Mouse (Mus musculus): ENCODE measurements around the gene Tk1. TPM values are rescaled to one million over a fixed set of nuclear protein-coding genes. Genes with fewer than 3 reads are reported as not detected.

The Tk1 gene
- 7.2 and 9.8 TPM in 2 replicates for polyA plus RNA-seq (2012; rRNA removed)

DNA sequence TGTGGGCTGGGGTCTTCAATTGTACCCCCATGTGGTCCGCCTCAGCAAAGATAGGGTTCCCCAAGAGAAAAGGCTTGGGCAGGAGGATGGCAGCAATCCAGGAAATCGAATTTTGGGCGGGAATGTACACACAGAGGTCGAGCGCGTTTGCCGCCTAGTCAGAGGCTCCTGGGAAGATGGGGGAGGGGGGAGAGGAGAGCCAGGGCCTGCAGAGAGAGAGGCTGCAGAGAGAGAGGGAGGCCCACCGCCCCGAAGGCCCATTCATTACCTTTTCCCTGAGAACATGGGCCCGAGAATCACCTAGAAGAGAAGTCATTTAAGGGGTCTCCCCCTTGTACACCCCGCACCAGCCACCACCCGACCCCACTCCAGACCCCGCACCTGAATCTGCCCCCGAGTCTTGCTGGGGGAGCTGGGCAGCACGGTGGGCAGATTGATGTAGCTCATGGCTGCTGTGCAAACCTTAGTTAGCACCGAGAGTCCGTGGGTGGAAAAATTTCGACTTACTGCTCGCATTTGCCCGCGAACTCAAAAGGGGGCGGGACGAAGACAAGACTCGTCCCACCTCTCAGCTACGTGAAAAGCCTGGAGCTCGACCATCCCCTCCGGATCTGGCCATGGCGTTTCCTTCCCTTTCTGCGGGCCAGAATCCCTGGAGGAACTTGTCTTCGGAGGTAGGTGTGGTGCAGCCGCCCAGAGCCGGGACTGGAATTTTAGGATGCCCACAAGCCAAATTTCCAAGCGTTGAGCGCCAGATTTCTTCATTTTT, at the start of gene Tk1, which contains the start of gene Afmid:
Gene Tk1, minus strand, starts transcription at position 760 of the 769 bp plus-strand sequence.
Gene Afmid, plus strand, starts transcription at position 592 of the 769 bp plus-strand sequence.
- DNase-seq (ENCODE audit: low read depth) = peak; percentile 96

DNA sequence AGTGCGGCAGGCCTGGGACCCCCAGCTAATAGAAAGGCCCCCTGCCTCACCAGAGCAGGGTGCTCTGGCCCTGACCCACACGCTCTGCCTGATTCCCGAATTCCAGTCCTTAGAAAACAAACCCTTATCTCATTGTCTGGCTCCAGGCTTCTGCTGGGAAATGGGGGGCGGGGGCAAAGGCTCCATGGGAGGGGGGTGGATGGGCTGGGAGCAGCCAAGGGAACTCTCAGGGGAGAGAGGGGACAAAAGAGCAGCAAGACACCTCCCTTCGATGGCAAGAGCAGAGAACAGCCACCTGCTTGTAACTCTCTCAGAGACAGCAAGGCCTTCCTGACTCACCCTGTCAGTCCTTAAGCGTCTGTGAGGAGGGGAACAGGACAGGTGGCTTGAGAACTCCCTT, 49.8 kb upstream of the Tk1 start:
- no peak for DNase-seq (ENCODE audit: low read depth)

DNA sequence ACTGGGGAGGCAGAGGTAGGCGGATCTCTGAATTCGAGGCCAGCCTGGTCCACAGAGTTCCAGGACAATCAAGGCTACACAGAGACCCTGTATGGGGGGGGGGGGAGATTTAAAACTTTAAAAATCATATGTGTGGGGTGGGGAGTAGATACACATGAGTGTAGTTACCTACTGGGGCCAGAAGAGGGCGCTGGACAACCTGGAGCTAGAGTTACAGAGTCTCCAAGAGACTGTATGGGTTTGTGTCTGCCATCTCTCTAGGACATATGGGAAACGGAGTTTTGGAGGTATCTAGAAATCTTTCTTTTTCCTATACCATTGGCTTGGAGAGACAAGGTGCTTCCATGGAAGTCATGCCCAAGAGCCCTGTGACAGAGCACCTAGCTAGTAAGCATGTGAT, 48.5 kb upstream of the Tk1 start:
- DNase-seq (ENCODE audit: low read depth) = no peak

DNA sequence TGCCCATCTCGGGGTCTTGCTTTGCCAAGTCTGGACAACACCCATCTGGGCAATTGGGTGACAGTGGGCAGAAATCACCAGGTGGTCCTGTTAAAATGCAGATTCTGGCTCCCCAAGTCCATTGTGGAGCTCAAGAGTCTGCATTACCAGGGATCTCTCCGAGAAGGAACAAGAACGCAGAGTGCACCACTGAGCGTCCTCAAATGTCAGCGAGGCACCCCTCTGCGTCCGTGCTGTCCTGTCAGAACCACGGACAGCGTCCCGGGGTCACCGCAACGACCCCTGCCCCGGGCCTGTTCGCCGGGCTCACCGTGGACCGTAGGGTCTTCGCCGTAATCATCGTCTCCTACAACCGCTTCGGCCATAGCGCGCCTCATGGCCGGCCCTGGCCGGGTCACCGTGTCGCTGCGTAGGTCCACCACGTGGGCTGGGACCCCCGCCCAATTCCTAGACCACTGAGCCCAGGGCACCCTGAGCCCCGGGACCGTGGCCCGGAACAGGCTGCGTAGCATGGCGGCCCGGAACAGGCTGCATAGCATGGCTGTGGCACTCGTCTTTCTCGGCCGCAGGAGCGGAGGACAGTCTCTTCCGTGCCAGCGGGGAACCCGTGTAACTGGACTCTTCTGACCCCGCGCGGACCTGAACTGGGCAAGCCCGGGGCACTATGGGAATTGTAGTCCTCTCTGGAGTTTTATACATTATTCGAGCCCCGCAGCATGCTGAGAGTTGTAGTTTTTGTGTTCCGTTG, 47.1 kb upstream of the Tk1 start, which contains the start of gene Tha1:
Gene Tha1, minus strand, starts transcription at position 621 of the 748 bp plus-strand sequence.
- DNase-seq (ENCODE audit: low read depth) = no peak

DNA sequence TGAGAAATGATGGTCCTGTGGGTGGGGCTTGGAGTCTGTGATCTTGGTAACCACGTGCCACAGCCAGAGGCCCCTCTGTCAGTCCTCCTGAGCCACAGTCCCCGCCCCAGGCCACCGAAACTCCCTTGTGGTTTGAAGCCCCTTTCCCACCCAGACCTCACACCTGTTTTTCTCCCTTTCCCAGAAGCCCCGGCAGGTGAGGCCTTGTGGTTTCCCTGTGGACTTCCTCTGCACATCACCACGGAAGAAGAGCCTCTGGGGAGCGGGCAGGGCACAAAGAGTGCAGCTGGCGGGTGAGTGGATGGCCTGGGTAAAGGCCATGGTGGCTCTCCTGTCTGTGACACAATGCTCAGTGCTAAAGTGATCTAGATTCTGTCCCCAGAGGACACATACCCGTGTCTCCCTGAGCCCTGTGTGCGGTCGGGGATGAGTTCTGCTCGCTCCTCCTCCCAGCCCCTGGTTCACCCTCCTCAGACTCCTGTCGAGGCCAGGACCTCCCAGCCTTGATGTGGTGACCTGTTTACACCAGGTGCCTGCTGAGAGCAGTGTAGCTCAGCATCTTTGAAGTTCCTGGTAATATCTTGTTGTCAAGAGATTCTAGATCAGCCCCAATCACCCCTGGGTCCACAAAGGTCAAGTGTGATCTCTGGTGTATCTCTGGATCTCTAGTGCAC, 46.2 kb upstream of the Tk1 start:
- DNase-seq (ENCODE audit: low read depth) = no peak

DNA sequence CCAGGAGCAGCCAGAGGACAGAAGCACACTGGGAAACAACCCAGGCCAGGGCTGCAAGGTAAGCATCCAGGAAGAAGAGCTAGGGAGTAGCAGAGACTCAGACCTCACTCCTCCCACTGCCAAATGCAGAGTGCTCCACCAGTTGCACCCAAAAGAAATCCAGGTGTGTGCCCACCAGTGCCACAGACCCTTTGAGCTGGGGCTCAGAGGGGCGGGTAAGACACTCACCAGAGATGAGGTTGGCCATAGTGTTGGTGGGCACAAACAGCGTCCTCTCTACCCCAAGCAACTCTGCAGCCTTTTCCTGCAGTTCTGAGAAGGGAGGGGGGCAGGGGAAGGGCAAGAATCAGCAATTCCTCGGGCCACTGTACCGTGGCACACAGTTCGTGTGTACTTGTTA, 45.5 kb upstream of the Tk1 start:
- no peak for DNase-seq (ENCODE audit: low read depth)

DNA sequence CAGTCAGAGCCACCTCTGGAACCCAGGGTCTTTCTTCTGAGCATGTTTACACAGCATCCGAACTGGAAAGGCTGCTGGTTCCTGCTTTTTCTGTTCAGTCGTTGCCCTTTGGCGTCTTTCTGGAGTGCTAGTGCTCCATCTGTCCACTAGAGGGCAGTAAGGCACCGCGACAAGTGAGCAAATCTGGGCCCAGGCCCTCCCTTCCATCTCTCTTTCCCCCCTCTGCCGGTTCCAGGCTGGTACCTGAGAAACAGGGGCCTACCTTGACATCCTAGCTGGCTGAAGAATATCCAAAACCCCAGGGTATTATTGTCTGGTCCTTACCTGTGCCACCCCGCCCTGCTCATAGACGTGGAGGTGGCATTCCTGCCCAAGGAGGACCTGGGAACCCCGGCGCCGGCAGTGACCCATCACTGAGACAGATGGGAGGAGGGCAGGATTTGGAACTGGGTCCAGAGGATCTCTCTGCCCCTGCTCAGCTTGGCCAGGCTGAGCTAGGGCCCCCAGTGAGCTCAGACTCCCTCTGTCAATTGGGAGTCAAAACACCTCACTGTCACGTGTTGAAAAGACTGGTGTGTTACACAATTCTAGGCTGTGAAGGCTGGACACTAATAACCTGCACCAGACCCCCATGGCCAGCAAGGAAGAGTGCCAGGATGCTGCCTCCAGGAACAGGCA, 44.9 kb upstream of the Tk1 start:
- DNase-seq (ENCODE audit: low read depth) = no peak

DNA sequence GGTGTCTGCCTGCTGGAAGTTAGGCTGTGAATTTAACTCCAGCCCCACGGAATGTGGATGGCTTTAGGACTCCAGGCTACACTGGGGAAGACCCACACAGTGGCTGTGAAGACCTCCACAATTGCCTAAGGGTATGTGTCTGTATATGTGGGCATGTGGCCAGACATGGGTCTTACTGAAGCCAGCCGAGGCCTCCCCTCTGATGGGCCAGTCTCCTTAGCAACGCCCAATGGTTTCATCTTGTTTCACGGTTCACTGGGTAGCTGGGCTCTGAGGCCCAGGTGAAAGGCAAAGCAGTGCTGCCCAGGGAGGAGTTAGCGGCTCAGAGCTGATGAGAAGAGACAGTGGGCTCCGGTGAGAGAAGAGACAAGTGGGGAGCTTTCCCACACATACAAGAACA, 40.1 kb upstream of the Tk1 start:
- no peak for DNase-seq (ENCODE audit: low read depth)

DNA sequence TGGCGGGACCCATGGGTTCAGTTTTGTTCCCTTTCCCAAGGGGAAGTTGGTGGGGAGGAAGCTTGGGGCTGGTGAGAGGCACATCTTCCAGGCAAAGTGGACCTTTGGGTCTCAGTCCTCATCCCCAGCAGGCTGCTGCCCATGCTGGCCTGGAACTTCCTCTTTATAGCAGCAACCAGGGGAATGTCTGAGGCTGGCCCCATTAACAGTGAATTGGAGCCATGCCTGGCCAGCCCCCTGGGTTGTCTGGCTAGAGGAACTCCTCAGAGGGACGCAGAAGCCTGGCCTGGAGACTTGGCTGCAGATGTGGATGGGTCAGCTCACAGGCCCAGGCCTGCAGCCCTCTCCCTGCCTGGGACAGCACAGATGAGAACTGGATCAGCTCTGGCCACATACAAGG, 38.9 kb upstream of the Tk1 start:
- no peak for DNase-seq (ENCODE audit: low read depth)

DNA sequence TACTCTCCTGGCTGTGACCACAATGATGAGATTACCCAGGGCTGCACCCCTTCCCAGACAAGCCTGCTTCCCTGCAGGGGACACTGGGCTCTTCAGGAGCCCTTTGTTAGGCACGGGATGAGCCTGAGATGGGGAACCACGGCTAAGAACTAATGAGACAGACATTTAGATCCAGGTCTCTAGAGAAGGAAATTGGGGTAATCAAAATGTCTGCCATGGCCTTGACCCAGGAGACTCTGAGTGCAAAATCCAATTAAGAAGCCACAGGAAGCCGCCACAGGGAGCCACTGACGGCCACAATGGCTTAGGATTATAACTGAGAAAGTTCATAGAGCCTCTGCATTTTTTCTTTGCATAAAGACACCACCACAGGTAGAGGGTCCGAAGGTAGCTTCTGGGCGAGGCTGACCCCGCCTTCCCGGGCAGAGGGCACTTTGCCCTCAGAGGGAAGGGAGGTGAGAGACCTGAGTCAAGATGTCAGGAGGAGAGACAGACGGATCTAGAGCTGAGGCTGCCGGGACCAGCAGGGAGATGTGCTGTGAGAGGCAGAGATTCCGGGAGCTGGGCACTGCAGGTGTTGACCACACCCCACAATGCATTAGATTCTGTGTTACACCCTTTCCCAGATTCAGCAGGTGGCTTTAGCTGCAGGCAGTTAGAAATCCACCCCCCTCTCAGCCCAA, 37.4 kb upstream of the Tk1 start:
- DNase-seq (ENCODE audit: low read depth) = no peak

DNA sequence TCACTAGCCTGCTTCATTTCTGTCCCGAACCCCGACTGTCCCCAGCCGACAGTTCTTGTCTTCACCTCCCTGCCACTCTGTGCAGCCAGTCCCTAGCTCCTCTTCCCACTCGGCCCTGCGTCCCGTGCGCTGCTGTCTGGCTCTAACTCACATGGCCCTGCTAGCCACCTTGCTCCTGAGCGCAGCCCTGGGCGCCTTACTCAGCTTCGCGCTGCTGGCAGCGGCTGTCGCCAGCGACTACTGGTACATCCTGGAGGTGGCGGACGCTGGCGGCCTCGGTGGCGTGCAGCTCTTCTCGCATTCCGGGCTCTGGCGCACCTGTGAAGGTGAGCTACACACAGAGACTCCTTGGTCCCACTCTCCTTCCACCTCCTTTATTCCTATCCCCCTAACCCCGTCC, 34.7 kb upstream of the Tk1 start, which contains the start of gene Tmem235:
Gene Tmem235, plus strand, starts transcription at position 152 of the 400 bp plus-strand sequence.
- no peak for DNase-seq (ENCODE audit: low read depth)

DNA sequence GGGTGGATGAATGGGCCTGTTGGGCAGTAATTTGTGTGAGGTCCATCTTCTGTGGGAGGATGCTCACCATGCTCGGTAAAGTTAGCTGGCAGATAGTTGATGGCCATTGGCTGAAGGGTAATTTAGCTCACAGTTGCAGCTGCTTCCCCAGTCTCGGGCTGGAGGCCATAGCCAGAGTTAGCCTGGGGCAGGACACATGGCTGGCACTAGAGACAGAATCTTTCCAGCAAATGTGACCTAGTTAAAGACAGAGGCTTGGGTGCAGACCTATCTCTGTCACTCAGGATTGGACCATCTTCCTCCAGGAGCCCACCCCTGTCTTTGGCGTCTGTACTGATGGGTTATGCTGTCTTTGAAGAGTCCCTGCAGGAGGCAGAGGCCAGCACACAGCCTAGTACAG, 32.5 kb upstream of the Tk1 start:
- DNase-seq (ENCODE audit: low read depth) = no peak

DNA sequence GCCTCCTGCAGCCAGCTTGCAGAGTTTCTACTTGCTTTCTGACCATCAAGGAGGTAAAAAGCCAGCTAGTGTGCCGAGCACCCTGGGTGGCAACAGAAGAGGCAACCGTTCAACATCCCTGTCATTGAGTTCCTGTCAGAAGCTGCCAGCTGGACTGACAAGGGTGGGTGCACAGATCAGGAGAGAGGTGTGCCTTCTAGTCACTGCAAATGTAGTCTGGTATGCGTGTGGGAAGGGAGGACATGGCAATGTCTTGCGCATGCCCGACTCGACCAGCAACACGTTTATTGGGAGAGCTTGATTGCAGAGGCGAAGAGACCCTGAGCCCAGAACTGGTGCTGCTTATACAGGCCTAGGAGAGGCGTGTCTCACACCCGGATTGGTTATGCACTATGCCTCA, 31.6 kb upstream of the Tk1 start:
- DNase-seq (ENCODE audit: low read depth) = no peak

DNA sequence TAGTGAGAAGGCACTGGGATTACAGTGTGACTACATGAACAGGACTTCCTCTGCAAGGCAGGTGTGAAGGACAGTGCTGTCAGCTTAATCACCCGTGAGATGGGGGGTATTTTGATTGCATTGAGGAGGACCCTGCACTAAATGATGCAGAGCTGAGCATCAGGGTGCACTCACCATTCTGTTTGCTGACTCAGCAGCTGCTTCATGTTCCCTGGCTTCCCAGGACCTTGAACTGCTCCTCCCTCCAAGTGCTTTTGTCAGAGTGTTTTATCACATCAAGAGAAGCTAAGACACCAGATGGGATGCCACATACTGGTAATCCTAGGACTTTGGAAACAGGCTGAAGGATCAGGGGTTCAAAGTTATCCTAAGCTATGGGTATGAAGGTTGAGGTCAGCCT, 30.1 kb upstream of the Tk1 start:
- DNase-seq (ENCODE audit: low read depth) = no peak

DNA sequence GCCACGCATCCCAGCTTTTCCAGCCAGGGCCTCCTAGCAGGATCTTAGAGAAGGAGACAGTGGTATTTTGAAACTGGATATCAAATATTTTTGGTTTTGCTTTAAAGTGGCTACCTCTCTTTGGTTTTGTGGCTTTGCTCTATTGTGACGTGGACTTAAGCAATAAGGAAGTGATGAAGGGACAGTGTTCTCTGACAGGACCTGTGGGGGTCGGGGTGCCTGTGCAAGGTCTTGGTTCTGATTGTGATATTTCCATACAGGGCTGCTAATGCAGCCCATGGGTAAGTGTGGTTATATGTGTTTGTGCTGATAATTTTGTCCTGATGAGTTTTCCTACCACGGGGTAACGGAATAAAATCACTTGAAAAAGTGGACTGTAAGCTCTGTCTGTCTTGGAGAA, 29.5 kb upstream of the Tk1 start:
- no peak for DNase-seq (ENCODE audit: low read depth)

DNA sequence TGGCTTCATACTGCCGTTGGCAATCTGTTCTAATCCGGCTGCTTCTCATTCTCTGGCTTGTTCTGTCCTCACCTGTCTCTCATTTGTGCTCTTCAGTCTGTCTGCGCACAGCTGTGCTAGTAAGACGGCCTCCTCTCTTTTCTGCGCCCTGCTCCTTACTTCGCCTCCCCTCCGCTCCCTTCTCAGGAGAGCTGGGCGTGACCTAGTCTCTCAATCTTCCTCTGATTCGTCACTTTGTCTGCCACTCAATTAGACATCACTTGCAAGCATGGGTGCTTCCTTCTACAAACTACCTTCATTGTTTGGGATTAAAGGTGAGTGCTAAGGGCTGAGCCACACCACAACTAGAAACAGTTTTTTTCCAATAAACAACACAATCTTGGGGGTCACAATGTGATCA, 28.3 kb upstream of the Tk1 start:
- DNase-seq (ENCODE audit: low read depth) = no peak

DNA sequence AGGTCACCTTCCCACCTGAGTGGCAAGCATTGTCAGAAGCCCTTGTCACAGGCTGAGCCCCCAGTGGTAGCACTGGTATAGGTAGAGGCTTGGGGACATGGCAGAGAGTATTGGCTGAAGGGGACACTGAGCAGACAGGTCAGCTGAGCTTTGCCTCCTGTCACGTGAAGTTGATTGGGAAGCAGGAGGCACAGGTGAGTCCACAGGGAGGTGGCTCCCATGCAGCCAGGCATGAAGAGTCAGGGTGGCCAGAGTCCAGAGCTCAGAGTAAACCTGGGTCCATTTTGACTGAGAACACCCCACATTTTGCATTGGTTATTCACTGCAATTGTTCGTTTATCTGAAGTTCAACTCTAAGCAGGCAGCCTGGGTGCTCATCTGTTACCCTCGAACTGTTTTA, 27.0 kb upstream of the Tk1 start:
- DNase-seq (ENCODE audit: low read depth) = no peak

DNA sequence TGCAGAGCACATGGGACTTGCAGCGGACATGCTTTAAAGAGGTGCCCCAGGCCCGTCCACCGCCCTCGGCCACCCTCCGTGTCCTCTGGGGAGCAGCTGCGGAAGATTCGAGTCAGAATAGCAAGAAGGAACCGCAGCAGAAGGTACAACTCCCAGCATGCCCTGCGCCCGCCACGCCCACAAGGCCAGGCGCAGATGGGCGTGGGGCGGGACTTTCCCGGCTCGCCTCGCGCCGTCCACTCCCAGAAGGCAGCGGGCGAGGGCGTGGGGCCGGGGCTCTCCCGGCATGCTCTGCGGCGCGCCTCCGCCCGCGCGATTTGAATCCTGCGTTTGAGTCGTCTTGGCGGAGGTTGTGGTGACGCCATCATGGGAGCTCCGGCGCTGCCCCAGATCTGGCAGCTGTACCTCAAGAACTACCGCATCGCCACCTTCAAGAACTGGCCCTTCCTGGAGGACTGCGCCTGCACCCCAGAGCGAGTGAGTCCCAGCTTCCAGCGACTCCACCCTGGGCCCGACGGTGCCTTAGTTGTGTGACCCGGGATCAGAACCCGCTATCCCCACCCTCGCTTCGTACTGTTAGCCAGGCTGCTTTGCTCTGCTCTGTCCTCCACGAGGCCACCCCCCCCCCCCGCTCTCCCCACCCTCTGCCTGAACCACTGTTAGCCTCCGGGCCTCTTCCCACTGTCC, 23.2 kb upstream of the Tk1 start, which contains the start of gene Birc5:
Gene Birc5, plus strand, starts transcription at position 267 of the 687 bp plus-strand sequence.
- no peak for DNase-seq (ENCODE audit: low read depth)

DNA sequence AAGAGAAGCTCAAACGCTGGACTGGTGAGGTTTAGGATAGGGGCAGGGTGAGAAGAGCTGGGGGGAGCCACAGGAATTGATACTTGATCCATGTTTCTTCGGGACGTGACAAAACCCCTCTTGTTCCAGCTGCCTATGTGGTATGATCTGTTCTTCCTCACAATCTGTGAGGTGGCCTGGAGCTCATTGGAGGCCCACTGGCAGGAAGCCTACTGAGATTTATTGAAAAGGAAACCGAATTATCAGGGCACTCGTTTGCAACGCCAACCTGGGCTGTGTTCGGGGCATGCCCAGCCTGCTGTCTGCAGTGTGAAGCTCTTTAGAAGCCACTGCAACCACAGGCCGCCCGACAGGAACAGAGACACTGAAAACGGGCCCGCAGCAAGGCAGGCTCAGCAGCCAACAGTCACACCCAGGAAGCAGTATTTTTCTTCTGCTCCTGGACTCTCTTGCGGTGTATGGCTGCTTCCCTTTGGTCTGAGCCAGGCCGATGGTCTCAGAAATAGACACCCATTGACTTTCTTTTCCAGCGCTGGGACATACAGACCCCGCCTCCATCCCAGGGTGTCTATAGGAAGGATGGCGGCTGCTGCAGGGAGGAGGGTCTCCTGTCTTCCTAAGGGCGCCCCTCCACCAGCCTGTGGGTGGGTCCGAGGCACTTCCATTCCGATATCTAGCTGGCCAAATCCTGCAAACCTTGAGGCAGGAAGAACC, 22.5 kb upstream of the Tk1 start:
- no peak for DNase-seq (ENCODE audit: low read depth)

Data from gonadal fat pad, adult 2 months (tissue).